Mouse (Mus musculus) forelimb bud, embryonic 11.5 days (tissue): ENCODE measurements around the gene Ccni.

ENCODE experiments used
- DNase-seq: peaks from one replicate; pipeline ENCODE4 v3.0.0-alpha.2; 2012; ENCODE audit warnings: low read depth, low spot score

Gene Ccni

GRCm38 (mm10) chr5:93206109-93207005 is at the start of gene Ccni, which contains the start of gene 2010109A12Rik:
TSS of gene Ccni (minus strand) at chr5:93206495.
TSS of gene 2010109A12Rik (plus strand) at chr5:93206518.
- peak; percentile 97 for DNase-seq

GRCm38 (mm10) chr5:93255759-93256265 is 49.5 kb upstream of the Ccni start:
- no peak for DNase-seq

GRCm38 (mm10) chr5:93251001-93251760 is 44.9 kb upstream of the Ccni start:
- DNase-seq: no peak

GRCm38 (mm10) chr5:93249940-93250578 is 43.8 kb upstream of the Ccni start:
- DNase-seq: no peak

GRCm38 (mm10) chr5:93245280-93245679 is 39.0 kb upstream of the Ccni start:
- no peak for DNase-seq

GRCm38 (mm10) chr5:93239590-93240544 is 33.6 kb upstream of the Ccni start:
- no peak for DNase-seq

GRCm38 (mm10) chr5:93236541-93236940 is 30.2 kb upstream of the Ccni start:
- no peak for DNase-seq

- no peak for DNase-seq
Measured at GRCm38 (mm10) chr5:93235888-93236287, 29.6 kb upstream of the Ccni start.

- DNase-seq: no peak
Measured at GRCm38 (mm10) chr5:93234605-93235004, 28.3 kb upstream of the Ccni start.

GRCm38 (mm10) chr5:93234130-93234529 is 27.8 kb upstream of the Ccni start:
- no peak for DNase-seq

GRCm38 (mm10) chr5:93232838-93233237 is 26.5 kb upstream of the Ccni start:
- DNase-seq: no peak

GRCm38 (mm10) chr5:93231721-93232120 is 25.4 kb upstream of the Ccni start:
- no peak for DNase-seq

- no peak for DNase-seq
Measured at GRCm38 (mm10) chr5:93229527-93229926, 23.2 kb upstream of the Ccni start.

GRCm38 (mm10) chr5:93227157-93227556 is 20.9 kb upstream of the Ccni start:
- DNase-seq: no peak

- DNase-seq: no peak
Measured at GRCm38 (mm10) chr5:93224549-93224948, 18.3 kb upstream of the Ccni start.

- DNase-seq: no peak
Measured at GRCm38 (mm10) chr5:93221661-93222060, 15.4 kb upstream of the Ccni start.

- no peak for DNase-seq
Measured at GRCm38 (mm10) chr5:93218375-93218774, 12.1 kb upstream of the Ccni start.

GRCm38 (mm10) chr5:93207555-93207954 is 1.3 kb upstream of the Ccni start:
- no peak for DNase-seq

GRCm38 (mm10) chr5:93207006-93207348 is 682 bp upstream of the Ccni start:
- no peak for DNase-seq

- DNase-seq: peak; percentile 36
Measured at GRCm38 (mm10) chr5:93205371-93206108, 755 bp downstream of the Ccni start.
